In genomic region chr3:132085823-132086350, GRCm38 (mm10) we compare ENCODE assay signal across 9 mouse cellular contexts. TPM values are rescaled to one million over a fixed set of nuclear protein-coding genes. Genes with fewer than 3 reads are reported as not detected.
DNase-seq lines count a peak whose midpoint lies in the region; ATAC-seq and TF ChIP-seq lines count a peak whose summit lies in the region.
"Had no signal": no experiment of that assay in that cellular context is flagged by ENCODE, and none has a peak within 500 bp of the region (broad histone marks: within the 10 kb centered on the region; RNA-seq: fewer than 3 reads in every experiment).

No protein-coding gene starts in this region.

- peak overlapping the region; percentile 69 for H3K4me3 ChIP-seq in E14TG2a.4 (replicated peaks; ENCODE audit: low read length)
- peak overlapping the region; percentile 63 for H3K4me3 ChIP-seq in forebrain, embryonic 10.5 days
- H3K4me3 ChIP-seq in kidney, embryonic 16.5 days (ENCODE audit: low read length) = peak overlapping the region; percentile 59
- peak overlapping the region; percentile 44 for H3K4me3 ChIP-seq in neural tube, embryonic 12.5 days

- H3K4me2 ChIP-seq in kidney, embryonic 16.5 days (replicated peaks; ENCODE audit: low read depth, low read length) = peak overlapping the region; percentile 97
- peak overlapping the region; percentile 95 for H3K4me2 ChIP-seq in neural tube, embryonic 12.5 days (replicated peaks)

- peaks cover 36% of the 10 kb centered on the region for H3K27me3 ChIP-seq in E14TG2a.4 (ENCODE audit: insufficient read depth, low read length)
- H3K27me3 ChIP-seq in forebrain, embryonic 10.5 days (ENCODE audit: poor library complexity, severe bottlenecking) = peaks cover 44% of the 10 kb centered on the region
- peaks cover 21% of the 10 kb centered on the region for H3K27me3 ChIP-seq in kidney, embryonic 16.5 days (ENCODE audit: insufficient read depth, low read length)
- H3K27me3 ChIP-seq in neural tube, embryonic 12.5 days (replicated peaks) = peaks cover 26% of the 10 kb centered on the region

- H3K27ac ChIP-seq in forebrain, embryonic 10.5 days = 0 out of 2 replicates have a peak overlapping the region, but pooled peaks have one; percentile 44
- no peak overlapping the region for H3K27ac ChIP-seq in kidney, embryonic 16.5 days (ENCODE audit: low read length)
- no peak overlapping the region for H3K27ac ChIP-seq in neural tube, embryonic 12.5 days

- WGBS in forebrain, embryonic 10.5 days = under 1% methylated on average over 23 of the region's 23 CpGs
- under 1% methylated on average over 23 of the region's 23 CpGs for WGBS in kidney, embryonic 16.5 days
- 1% methylated on average over 23 of the region's 23 CpGs for WGBS in neural tube, embryonic 12.5 days

- peak overlapping the region; percentile 64 for H3K9ac ChIP-seq in kidney, embryonic 16.5 days (replicated peaks; ENCODE audit: low read length)
- H3K9ac ChIP-seq in neural tube, embryonic 12.5 days = peak overlapping the region; percentile 52

- no peaks in the 10 kb centered on the region for H3K36me3 ChIP-seq in E14TG2a.4 (ENCODE audit: insufficient read depth, low read length)
- H3K36me3 ChIP-seq in forebrain, embryonic 10.5 days (replicated peaks) = no peaks in the 10 kb centered on the region
- no peaks in the 10 kb centered on the region for H3K36me3 ChIP-seq in kidney, embryonic 16.5 days (ENCODE audit: insufficient read depth, low read length)
- H3K36me3 ChIP-seq in neural tube, embryonic 12.5 days = no peaks in the 10 kb centered on the region

- no peak for TF ChIP-seq CTCF in E14TG2a.4 (conservative IDR thresholded peaks at IDR 0.05; ENCODE audit: low read length)

- ATAC-seq in kidney, embryonic 16.5 days (ENCODE audit: low FRiP score, low TSS enrichment) = peak; percentile 23; the same call in 1 of the 2 replicates
- ATAC-seq in neural tube, embryonic 12.5 days (ENCODE audit: low FRiP score, low read depth) = 0 out of 2 replicates have a peak, but pooled peaks have one; percentile 1
- no peak for ATAC-seq in granulocyte monocyte progenitor cell, adult 5-6 weeks (replicated peaks; ENCODE audit: poor library complexity, severe bottlenecking)

- peak; percentile 7 to 15 for DNase-seq in frontal cortex, postnatal 36 days (ENCODE audit: low spot score in 2 of 2)
- DNase-seq in frontal cortex, postnatal 14 days (ENCODE audit: low spot score in 2 of 2) = no peak
- peak; percentile 43 for DNase-seq in forebrain, embryonic 10.5 days (ENCODE audit: extremely low spot score, low spot score)
- DNase-seq in left cerebral cortex, adult 8-10 months (ENCODE audit: low spot score in 2 of 2) = no peak

- H3K4me1 ChIP-seq in E14TG2a.4 (replicated peaks; ENCODE audit: low read depth, low read length) = peaks cover 32% of the 10 kb centered on the region
- peaks cover 38% of the 10 kb centered on the region for H3K4me1 ChIP-seq in forebrain, embryonic 10.5 days
- peaks cover 23% of the 10 kb centered on the region for H3K4me1 ChIP-seq in kidney, embryonic 16.5 days (ENCODE audit: insufficient read depth, low read length)
- H3K4me1 ChIP-seq in neural tube, embryonic 12.5 days = peaks cover 32% of the 10 kb centered on the region

- no peaks in the 10 kb centered on the region for H3K9me3 ChIP-seq in E14TG2a.4 (ENCODE audit: low read length)
- no peaks in the 10 kb centered on the region for H3K9me3 ChIP-seq in forebrain, embryonic 10.5 days
- no peaks in the 10 kb centered on the region for H3K9me3 ChIP-seq in kidney, embryonic 16.5 days (ENCODE audit: low read length)
- no peaks in the 10 kb centered on the region for H3K9me3 ChIP-seq in neural tube, embryonic 12.5 days

RNA-seq across cellular contexts. Expression of gene Dkk2, which starts 0.8 kb away (rescaled TPM):
- polyA plus RNA-seq in forebrain, embryonic 10.5 days (2016; fragmentation: Nextera tagmentation; extraction: Ambion mirVana) = 2.9 and 4.2 TPM in 2 replicates
- 13.1 and 14.4 TPM in 2 replicates for polyA plus RNA-seq in kidney, embryonic 16.5 days (2015; fragmentation: Nextera tagmentation; extraction: Ambion mirVana)
- 6.4 and 7.1 TPM in 2 replicates for polyA plus RNA-seq in neural tube, embryonic 12.5 days (2016; fragmentation: Nextera tagmentation; extraction: Ambion mirVana)
- not detected in 2 replicates for total RNA-seq in granulocyte monocyte progenitor cell, adult 5-6 weeks (2014; fragmentation: Nextera tagmentation)
- total RNA-seq in granulocyte monocyte progenitor cell, adult 5-6 weeks (2017) = not detected in 2 replicates
- total RNA-seq in left cerebral cortex, adult 8-10 months (2022) = 1 to 10 TPM in 1 of 4 experiments, under 1 TPM in 3; 0.84 to 1.4 (median 0.93) TPM
- total RNA-seq: MEL had no signal

Comparison
In these comparisons a context has a peak if more than half of its experiments do, and no peak if none do; other contexts are left out.
1. DNase-seq: peak in frontal cortex, postnatal 36 days (2 of 2) and forebrain, embryonic 10.5 days (single experiment); none in frontal cortex, postnatal 14 days (0 of 2) and left cerebral cortex, adult 8-10 months (0 of 2).
2. Peak in every context shown above with its lines, with median percentiles within 50 percentile points of each other: H3K4me3 ChIP-seq.